Mouse (Mus musculus) CD4-positive naive resting alpha-beta T cell, adult 57 days (primary cell): ENCODE results near the gene Gm13288. TPM values are rescaled to one million over a fixed set of nuclear protein-coding genes. Genes with fewer than 3 reads are reported as not detected.

ENCODE experiments used
- total RNA-seq: library from RNA; stranded (reverse); gene quantifications from one replicate; pipeline ENCODE4 v1.2.4, GENCODE M21; 2023

Gm13288 gene
- total RNA-seq, result 0.38 TPM

GRCm38 (mm10) chr4:88805231-88805630 lies at the start of gene Gm13288:
TSS of gene Gm13288 (plus strand) at chr4:88805531.

DNA sequence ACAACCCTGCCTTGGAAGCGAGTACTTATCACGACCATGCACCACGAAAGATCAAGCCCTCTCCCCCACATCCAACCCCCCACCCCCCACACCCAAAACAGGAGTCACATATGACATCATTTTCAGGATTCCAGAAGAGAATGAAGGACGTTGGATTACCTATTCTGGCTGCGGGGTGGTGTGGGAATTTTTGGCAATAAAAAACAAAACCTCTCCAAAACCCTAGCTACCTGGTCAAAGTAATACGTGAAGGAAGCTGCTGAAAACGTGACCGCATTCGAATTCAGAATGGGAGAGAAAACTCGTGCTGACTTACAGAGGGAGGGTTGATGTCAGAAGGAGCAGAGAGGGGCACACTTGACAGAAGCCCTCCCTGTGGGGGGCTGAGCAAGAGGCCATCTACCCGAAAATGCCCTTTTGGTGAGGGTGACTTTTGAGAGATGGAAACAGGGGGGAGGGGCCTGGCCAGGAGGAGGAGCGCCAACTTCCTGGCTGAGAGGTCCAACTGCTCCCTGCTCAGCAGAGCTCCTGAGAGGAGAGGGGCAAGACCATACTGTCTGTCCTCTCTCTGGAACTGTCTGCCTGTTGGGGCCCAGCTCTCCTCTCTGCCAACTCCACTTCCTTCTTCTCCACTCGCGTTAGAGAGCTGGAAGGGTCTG lies 45.6 kb upstream of the Gm13288 start, which contains the start of gene Gm13283:
Gene Gm13283 (plus strand): TSS at position 510 of the 659 bp plus-strand sequence.

GRCm38 (mm10) chr4:88773534-88773933 lies 31.8 kb upstream of the Gm13288 start, which contains the start of gene Gm13290:
TSS of gene Gm13290 (plus strand) at chr4:88773834.

GRCm38 (mm10) chr4:88776622-88777021 lies 28.7 kb upstream of the Gm13288 start, which contains the start of gene Gm13289:
TSS of gene Gm13289 (plus strand) at chr4:88776922.

GRCm38 (mm10) chr4:88779550-88779949 lies 25.8 kb upstream of the Gm13288 start, which contains the start of gene Gm13272:
TSS of gene Gm13272 (plus strand) at chr4:88779850.

DNA sequence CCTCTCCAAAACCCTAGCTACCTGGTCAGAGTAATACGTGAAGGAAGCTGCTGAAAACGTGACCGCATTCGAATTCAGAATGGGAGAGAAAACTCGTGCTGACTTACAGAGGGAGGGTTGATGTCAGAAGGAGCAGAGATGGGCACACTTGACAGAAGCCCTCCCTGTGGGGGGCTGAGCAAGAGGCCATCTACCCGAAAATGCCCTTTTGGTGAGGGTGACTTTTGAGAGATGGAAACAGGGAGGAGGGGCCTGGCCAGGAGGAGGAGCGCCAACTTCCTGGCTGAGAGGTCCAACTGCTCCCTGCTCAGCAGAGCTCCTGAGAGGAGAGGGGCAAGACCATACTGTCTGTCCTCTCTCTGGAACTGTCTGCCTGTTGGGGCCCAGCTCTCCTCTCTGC lies 23.5 kb upstream of the Gm13288 start, which contains the start of gene Ifnz:
Gene Ifnz (plus strand): TSS at position 301 of the 400 bp plus-strand sequence.

GRCm38 (mm10) chr4:88785409-88785808 lies 19.9 kb upstream of the Gm13288 start, which contains the start of gene Gm13276:
TSS of gene Gm13276 (plus strand) at chr4:88785709.

DNA sequence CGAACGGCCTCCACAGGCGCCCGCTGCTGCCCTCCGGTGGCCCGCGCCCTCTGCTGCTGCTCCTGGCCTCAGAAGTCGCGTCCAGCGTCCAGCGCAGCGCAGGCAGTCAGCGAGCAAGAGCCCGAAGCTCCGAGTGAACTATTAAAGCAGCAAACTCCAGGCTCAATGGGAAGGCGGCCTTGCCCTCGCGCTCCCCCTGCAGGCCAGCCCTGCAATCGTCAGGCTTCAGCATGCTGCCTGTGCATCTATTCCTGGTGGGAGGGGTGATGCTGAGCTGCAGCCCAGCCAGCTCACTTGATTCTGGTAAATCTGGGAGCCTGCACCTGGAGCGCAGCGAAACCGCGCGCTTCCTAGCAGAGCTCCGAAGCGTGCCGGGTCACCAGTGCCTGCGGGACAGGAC lies 16.9 kb upstream of the Gm13288 start, which contains the start of gene Gm13277:
Gene Gm13277 (plus strand): TSS at position 231 of the 400 bp plus-strand sequence.

DNA sequence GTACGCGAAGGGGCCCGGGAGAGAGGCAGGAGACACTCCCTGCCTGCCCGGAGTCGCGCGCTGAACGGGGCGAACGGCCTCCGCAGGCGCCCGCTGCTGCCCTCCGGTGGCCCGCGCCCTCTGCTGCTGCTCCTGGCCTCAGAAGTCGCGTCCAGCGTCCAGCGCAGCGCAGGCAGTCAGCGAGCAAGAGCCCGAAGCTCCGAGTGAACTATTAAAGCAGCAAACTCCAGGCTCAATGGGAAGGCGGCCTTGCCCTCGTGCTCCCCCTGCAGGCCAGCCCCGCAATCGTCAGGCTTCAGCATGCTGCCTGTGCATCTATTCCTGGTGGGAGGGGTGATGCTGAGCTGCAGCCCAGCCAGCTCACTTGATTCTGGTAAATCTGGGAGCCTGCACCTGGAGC lies 14.1 kb upstream of the Gm13288 start, which contains the start of gene Gm13278:
Gene Gm13278 (plus strand): TSS at position 301 of the 400 bp plus-strand sequence.

GRCm38 (mm10) chr4:88793936-88794675 lies 11.2 kb upstream of the Gm13288 start, which contains the start of gene Gm13275:
TSS of gene Gm13275 (plus strand) at chr4:88794487.

DNA sequence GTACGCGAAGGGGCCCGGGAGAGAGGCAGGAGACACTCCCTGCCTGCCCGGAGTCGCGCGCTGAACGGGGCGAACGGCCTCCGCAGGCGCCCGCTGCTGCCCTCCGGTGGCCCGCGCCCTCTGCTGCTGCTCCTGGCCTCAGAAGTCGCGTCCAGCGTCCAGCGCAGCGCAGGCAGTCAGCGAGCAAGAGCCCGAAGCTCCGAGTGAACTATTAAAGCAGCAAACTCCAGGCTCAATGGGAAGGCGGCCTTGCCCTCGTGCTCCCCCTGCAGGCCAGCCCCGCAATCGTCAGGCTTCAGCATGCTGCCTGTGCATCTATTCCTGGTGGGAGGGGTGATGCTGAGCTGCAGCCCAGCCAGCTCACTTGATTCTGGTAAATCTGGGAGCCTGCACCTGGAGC lies 8.2 kb upstream of the Gm13288 start, which contains the start of gene Gm13279:
Gene Gm13279 (plus strand): TSS at position 301 of the 400 bp plus-strand sequence.

GRCm38 (mm10) chr4:88799365-88799764 lies 6.0 kb upstream of the Gm13288 start, which contains the start of gene Gm13285:
TSS of gene Gm13285 (plus strand) at chr4:88799665.

DNA sequence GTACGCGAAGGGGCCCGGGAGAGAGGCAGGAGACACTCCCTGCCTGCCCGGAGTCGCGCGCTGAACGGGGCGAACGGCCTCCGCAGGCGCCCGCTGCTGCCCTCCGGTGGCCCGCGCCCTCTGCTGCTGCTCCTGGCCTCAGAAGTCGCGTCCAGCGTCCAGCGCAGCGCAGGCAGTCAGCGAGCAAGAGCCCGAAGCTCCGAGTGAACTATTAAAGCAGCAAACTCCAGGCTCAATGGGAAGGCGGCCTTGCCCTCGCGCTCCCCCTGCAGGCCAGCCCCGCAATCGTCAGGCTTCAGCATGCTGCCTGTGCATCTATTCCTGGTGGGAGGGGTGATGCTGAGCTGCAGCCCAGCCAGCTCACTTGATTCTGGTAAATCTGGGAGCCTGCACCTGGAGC lies 2.4 kb upstream of the Gm13288 start, which contains the start of gene Gm13287:
Gene Gm13287 (plus strand): TSS at position 301 of the 400 bp plus-strand sequence.

DNA sequence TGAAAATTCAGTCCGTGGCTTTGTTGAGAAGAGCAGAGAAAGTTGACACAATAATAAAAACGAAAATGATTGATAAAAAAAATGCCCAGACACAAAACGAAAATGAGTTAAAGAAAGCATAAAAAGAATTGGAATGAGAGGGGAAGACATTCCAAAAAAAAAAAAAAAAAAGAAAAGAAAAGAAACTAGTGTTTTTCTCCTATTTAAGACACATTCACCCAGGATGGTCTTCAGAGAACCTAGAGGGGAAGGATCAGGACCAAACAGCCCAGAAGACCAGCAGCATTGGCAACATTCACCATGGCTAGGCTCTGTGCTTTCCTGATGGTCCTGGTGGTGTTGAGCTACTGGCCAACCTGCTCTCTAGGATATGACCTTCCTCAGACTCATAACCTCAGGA lies 10.6 kb downstream of the Gm13288 start, which contains the start of gene Ifna7:
Gene Ifna7 (plus strand): TSS at position 301 of the 400 bp plus-strand sequence.

GRCm38 (mm10) chr4:88819659-88820058 lies 14.3 kb downstream of the Gm13288 start, which contains the start of gene Ifna11:
TSS of gene Ifna11 (plus strand) at chr4:88819959.

GRCm38 (mm10) chr4:88827116-88827515 lies 21.8 kb downstream of the Gm13288 start, which contains the start of gene Ifna6:
TSS of gene Ifna6 (plus strand) at chr4:88827416.

DNA sequence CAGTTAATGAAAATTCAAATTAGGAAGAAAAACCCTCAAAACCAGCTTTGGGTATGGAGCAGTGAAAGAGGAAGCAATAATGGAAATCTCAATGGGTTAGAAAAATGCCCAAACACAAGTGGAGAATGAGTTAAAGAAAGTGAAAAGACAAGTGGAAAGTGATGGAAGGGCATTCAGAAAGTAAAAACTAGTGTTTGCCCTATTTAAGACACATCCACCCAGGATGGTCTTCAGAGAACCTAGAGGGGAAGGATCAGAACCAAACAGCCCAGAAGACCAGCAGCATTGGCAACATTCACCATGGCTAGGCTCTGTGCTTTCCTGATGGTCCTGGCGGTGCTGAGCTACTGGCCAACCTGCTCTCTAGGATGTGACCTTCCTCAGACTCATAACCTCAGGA lies 29.9 kb downstream of the Gm13288 start, which contains the start of gene Ifna5:
Gene Ifna5 (plus strand): TSS at position 301 of the 400 bp plus-strand sequence.

DNA sequence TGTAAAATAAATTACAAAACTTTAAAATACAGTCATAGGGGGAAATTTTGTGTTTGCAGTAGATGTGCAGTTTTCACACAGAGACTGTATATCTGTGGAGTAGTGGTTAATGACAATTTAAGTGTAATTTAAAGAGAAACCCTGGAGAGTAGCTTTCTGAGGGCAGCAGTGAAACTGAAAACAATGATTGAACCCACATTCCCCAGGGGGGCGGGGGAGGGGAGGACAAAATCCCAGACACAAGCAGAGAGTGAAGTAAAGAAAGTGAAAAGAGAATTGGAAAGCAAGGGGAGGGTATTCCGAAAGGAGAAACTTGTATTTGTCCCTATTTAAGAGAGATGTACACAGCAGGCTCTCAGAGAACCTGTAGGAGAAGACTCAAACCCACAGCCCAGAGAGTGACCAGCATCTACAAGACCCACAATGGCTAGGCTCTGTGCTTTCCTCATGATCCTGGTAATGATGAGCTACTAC lies 36.1 kb downstream of the Gm13288 start, which contains the start of gene Ifna4:
Gene Ifna4 (plus strand): TSS at position 424 of the 474 bp plus-strand sequence.

DNA sequence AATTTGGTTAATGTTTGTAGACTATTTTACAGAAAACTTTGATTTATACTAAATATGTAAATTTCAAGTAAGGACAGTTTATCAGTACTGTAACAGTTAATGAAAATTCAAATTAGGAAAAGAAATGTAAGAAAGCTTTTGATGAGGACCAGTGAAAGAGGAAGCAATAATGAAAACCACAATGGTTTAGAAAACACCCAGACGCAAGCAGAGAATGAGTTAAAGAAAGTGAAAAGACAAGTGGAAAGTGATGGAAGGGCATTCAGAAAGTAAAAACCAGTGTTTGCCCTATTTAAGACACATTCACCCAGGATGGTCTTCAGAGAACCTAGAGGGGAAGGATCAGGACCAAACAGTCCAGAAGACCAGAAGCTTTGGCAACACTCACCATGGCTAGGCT lies 44.4 kb downstream of the Gm13288 start, which contains the start of gene Ifna1:
Gene Ifna1 (plus strand): TSS at position 390 of the 400 bp plus-strand sequence.

